Mouse (Mus musculus) thymus, adult 2 months (tissue): ENCODE results near the gene Cox7a2. TPM values are rescaled to one million over a fixed set of nuclear protein-coding genes. Genes with fewer than 3 reads are reported as not detected.

ENCODE experiments used
- DNase-seq: peaks from one replicate; pipeline ENCODE4 v3.0.0; 2021
- H3K27ac ChIP-seq: fragments of 200-500 bp; 2 replicates; pipeline ENCODE4 v1.5.1; 2012; ENCODE audit warnings: low read length, control low read depth; ENCODE audit not compliant: control insufficient read depth, insufficient read depth
- H3K27me3 ChIP-seq: fragments of 200-500 bp; 2 replicates; pipeline ENCODE4 v1.6.1; 2012; ENCODE audit warnings: mild to moderate bottlenecking, low read length, moderate library complexity, mixed read lengths; ENCODE audit not compliant: control insufficient read depth, insufficient read depth
- H3K36me3 ChIP-seq: fragments of 200-500 bp; 2 replicates; pipeline ENCODE4 v1.6.1; 2012; ENCODE audit warnings: mild to moderate bottlenecking, low read length, moderate library complexity; ENCODE audit not compliant: control insufficient read depth, insufficient read depth
- H3K4me1 ChIP-seq: fragments of 200-500 bp; replicated peaks from 2 replicates; pipeline ENCODE4 v1.6.1; 2012; ENCODE audit warnings: low read length; ENCODE audit not compliant: control insufficient read depth, insufficient read depth
- H3K4me3 ChIP-seq: fragments of 200-500 bp; 2 replicates; pipeline ENCODE4 v1.5.1; 2012; ENCODE audit warnings: mild to moderate bottlenecking, low read length, control low read depth, moderate library complexity; ENCODE audit not compliant: control insufficient read depth, insufficient read depth
- CTCF ChIP-seq: fragments of 200-500 bp; IDR thresholded peaks from 2 replicates; pipeline ENCODE4 v1.5.1; 2012; ENCODE audit warnings: mild to moderate bottlenecking, control low read depth, low read length, moderate library complexity, borderline replicate concordance; ENCODE audit not compliant: control insufficient read depth, poor library complexity, insufficient read depth; ENCODE audit errors: extremely low read depth
- POLR2A ChIP-seq: fragments of 200-500 bp; IDR thresholded peaks from 2 replicates; pipeline ENCODE4 v1.6.1; 2012; ENCODE audit warnings: mild to moderate bottlenecking, low read length, control low read depth, moderate library complexity; ENCODE audit not compliant: control insufficient read depth, poor library complexity, insufficient read depth; ENCODE audit errors: extremely low read depth
- WGBS: fragments of 180-500 bp; shearing (Covaris S2); methylation state at CpG from one replicate; pipeline ENCODE4 v1.1.7; 2018; 5-methylcytosine and 5-hydroxymethylcytosine counted together
- polyA plus RNA-seq: library from polyadenylated mRNA; depleted of rRNA; stranded (reverse); fragments of >200 nt; gene quantifications from 2 replicates; pipeline ENCODE4 v1.2.3, GENCODE M21; 2012; rRNA removed

Cox7a2 gene
- polyA plus RNA-seq, 1 experiment = 213 TPM

DNA sequence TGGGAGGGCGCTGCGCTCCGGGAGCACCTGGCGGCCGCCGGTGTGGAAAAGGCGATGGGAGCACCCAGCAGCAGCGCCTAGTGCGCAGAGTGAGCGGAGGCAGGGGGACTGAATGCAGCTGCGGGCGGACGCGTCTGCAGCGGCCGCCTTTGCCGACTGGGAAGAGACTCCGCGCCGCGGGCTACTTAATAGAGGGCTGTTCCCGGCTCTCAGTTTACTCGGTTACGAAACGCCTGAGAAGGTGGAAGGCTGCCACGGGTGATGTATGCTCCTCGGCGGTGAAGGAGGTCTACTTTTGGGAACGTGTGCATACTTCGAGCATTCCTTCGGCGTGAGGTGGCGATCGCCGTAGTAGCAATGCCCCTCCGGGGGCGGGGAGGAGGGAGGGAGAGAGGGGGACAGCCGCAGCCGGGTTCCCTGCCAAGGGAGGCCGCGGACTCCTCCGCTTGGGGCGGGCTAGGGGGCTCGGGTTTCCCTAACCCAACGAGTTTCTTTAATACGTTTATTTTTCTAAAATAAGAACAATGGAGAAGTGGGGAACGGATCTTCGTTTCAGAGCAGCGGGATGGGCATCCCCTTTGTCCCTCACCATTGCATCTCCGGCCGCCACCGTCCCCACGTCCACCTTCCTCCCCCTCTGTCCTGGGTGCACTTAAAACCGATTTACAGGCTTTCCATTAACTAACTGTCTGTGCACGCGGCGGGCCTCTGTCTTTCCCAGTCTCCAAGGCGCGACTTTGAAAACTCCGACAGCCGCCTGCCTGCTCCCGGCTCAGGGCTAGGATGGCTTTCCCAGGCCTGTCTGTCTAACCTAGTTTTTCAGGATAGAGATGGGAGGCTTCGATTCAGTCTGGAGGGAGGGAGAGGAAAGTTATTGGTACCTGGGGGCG, 41.0 kb downstream of the Cox7a2 start, which contains the start of gene Col12a1:
Col12a1 (minus strand) TSS at position 351 of the 890 bp plus-strand sequence.
- no peak for TF ChIP-seq POLR2A
- no peak for TF ChIP-seq CTCF
- H3K4me1 ChIP-seq = no peaks in the 10 kb centered on the region
- no peak within 1 kb of the TSS for H3K4me3 ChIP-seq
- H3K36me3 ChIP-seq = no peaks in the 10 kb centered on the region
- no peak within 1 kb of the TSS for H3K27ac ChIP-seq
- peaks cover 9% of the 10 kb centered on the region; the same call in 1 of the 2 replicates for H3K27me3 ChIP-seq
- WGBS = 3% methylated on average over 64 of the region's 64 CpGs
- no peak for DNase-seq

DNA sequence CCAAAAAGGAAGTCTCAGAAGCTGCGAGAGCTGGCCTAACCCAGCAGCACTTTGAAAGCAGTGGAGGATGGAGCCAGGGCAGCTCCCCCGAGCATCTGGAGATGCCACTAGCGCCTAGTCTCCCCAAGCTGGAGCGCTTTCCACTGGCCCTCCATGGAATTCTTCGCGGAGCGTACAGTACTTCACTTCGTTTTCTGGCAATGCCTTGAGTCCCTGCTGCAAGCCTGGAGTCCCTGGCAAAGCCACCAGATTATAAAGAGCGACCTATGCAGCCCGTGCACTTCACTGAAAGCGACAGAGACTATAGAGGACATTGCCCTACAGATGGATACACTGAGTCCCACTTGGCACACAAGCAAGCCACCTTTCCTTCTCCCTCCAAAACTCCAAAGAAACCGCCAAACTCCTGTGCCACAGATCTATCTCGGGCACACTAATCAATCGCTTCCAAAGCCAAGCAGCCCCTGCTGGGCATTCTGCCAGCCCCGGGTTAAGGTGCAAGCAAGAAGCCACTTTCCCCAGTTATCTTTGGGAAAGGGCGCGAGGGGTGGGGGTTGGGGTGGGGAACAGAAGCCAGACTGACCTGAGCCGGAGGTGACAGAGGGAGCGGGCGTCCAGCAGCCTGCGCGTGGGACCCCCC, 41.7 kb downstream of the Cox7a2 start:
- DNase-seq = no peak
- no peak overlapping the region for H3K27ac ChIP-seq
- no peaks in the 10 kb centered on the region for H3K4me1 ChIP-seq
- H3K27me3 ChIP-seq = peaks cover 9% of the 10 kb centered on the region; the same call in 1 of the 2 replicates
- H3K36me3 ChIP-seq = no peaks in the 10 kb centered on the region
- no peak overlapping the region for H3K4me3 ChIP-seq
- no peak for TF ChIP-seq CTCF
- no peak for TF ChIP-seq POLR2A
- WGBS = 9% methylated on average over 22 of the region's 22 CpGs

DNA sequence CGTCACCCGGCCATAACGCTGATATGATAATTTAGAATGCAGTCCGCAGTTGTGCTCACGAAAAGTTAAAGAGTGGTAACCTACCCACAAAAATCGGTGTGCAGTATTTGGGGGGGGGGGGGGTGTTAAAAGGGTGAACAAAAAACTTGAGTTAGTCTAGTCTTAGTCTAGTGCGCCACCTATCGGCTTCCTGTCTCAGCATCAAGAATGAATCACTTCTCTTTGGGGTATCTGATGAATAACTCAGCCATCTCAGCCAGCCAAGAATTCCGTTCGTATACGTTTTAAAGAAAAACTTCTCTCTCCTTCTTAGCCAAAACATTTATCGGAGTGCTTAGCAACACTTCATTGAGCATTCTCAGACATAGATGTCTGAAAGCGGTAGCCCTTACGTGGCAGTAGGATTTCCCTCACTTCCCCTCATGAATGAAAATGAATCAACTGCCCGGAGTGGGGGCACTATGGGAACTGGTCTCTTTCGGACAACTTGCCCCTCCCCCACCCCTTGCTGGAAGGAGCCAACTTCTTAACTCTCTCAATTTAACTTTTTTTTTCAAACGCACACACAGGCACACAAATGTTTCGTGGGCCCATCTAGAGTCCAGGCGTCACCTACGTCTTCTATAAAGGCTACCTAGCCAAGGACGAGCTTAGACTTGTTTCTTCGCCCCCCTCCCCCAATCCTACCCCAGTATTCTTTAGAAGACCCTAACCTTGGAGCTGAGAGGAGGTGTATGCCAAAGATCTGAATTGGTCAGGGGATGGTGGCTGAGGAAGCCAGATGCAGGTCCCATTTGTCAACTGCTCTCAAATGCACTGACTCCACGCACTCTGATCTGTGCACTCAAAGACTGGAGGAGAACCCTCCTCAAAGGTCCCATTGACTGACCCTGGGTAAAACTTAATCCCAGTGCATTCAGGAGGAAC, 42.5 kb downstream of the Cox7a2 start:
- TF ChIP-seq POLR2A = no peak
- no peak for TF ChIP-seq CTCF
- Histone ChIP-seq H3K36me3 (no peaks in the 10 kb centered on the region), H3K4me1 (no peaks in the 10 kb centered on the region), H3K4me3 (no peak overlapping the region), H3K27ac (no peak overlapping the region), H3K27me3 (peaks cover 9% of the 10 kb centered on the region; the same call in 1 of the 2 replicates)
- WGBS = 14% methylated on average over 23 of the region's 23 CpGs
- peak; percentile 37 for DNase-seq

DNA sequence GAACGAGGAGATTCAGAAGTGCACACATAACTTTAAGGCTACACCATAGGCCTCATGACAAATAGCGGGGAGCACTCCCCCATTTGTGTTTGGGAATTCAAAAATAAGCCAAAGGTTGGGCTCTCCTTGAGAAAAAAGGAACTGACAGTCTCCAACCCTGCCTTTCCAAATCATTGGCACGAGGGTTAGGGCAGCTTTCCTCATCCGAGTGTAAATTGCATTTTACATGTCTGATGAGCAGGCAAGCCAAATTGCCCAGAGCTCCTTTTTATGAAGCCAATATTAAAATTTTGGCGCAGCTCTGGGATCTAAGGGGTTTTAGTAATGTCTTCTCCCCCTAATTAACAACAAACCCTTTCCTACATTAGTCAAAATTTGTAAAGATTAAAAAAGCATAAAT, 43.2 kb downstream of the Cox7a2 start:
- WGBS = 66% methylated on average over 5 of the region's 5 CpGs
- no peak for DNase-seq
- TF ChIP-seq CTCF (no peak), POLR2A (no peak)
- Histone ChIP-seq H3K4me3 (no peak overlapping the region), H3K36me3 (no peaks in the 10 kb centered on the region), H3K4me1 (no peaks in the 10 kb centered on the region), H3K27me3 (peaks cover 9% of the 10 kb centered on the region; the same call in 1 of the 2 replicates), H3K27ac (no peak overlapping the region)

DNA sequence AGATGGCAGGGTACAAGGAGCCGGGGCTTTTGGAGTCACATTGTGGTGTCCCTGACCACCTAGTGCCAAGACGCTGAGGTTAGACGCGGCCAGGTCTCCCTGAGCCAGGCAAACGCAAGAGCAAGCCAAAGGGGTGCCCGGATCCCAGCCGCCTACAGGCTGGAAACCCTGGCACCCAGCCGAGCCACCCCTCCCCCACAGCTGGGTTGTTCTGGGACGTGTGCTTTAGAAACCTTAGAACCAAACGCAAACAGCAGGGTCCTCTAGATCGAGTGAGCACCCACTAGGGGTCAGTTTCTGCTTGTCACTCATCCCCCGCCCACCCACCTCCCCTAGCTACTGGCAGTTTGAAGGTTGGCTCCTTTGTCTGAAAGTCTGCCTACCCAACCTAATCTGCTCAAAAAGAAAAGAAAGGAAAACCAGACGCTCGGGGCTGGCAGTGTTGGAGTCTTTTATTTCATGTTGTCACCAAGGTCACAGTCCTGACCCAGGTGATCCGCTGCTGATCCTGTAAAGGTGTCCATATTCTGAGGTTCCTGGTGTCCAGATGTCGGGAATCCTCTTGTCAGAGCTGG, 45.1 kb downstream of the Cox7a2 start:
- WGBS = 9% methylated on average over 16 of the region's 16 CpGs
- no peak for TF ChIP-seq CTCF
- no peak for TF ChIP-seq POLR2A
- no peak for DNase-seq
- Histone ChIP-seq H3K27ac (no peak overlapping the region), H3K4me3 (no peak overlapping the region), H3K4me1 (no peaks in the 10 kb centered on the region), H3K36me3 (no peaks in the 10 kb centered on the region), H3K27me3 (peaks cover 7% of the 10 kb centered on the region; the same call in 1 of the 2 replicates)

Other genes starting within 250 kb of the Cox7a2 start
- gene Col12a1, start 41.0 kb downstream of the Cox7a2 start, polyA plus RNA-seq = 6.3 and 6.9 TPM in 2 replicates
- gene Tmem30a, start 33.6 kb upstream of the Cox7a2 start, polyA plus RNA-seq = 50.5 and 64.3 TPM in 2 replicates